Mouse (Mus musculus) monocyte, adult 2 months (primary cell): ENCODE measurements around the gene Zic5.

ENCODE experiments used
- DNase-seq, 2 experiments: peaks; one replicate each; pipeline ENCODE4 v3.0.0; 2022; ENCODE audit warnings: low spot score in 2 of 2, low read depth in 1 of 2

The Zic5 gene

GRCm38 (mm10) chr14:122464763-122465741 is at the start of gene Zic5:
Gene Zic5 (minus strand): TSS chr14:122465677.
- DNase-seq: no peak

- no peak for DNase-seq
These were observed 48.1 kb upstream of the Zic5 start for GRCm38 (mm10) chr14:122513511-122514036.

GRCm38 (mm10) chr14:122511519-122511918 is 46.0 kb upstream of the Zic5 start:
- no peak for DNase-seq

GRCm38 (mm10) chr14:122509058-122509457 is 43.6 kb upstream of the Zic5 start:
- DNase-seq: no peak

- DNase-seq: no peak
These were observed 26.5 kb upstream of the Zic5 start for GRCm38 (mm10) chr14:122492015-122492414.

- no peak for DNase-seq
These were observed 26.0 kb upstream of the Zic5 start for GRCm38 (mm10) chr14:122491521-122491920.

- no peak for DNase-seq
These were observed 25.2 kb upstream of the Zic5 start, which contains the start of gene Gm10837 for GRCm38 (mm10) chr14:122490441-122491328. Gene Gm10837 (plus strand): TSS chr14:122490586.

- DNase-seq: no peak
These were observed 24.4 kb upstream of the Zic5 start for GRCm38 (mm10) chr14:122489686-122490414.

GRCm38 (mm10) chr14:122489041-122489440 is 23.6 kb upstream of the Zic5 start:
- DNase-seq: no peak

- no peak for DNase-seq
These were observed 21.9 kb upstream of the Zic5 start for GRCm38 (mm10) chr14:122487366-122487765.

GRCm38 (mm10) chr14:122486611-122487010 is 21.1 kb upstream of the Zic5 start:
- DNase-seq: no peak

GRCm38 (mm10) chr14:122485635-122486181 is 20.2 kb upstream of the Zic5 start:
- no peak for DNase-seq

- DNase-seq: no peak
These were observed 19.5 kb upstream of the Zic5 start for GRCm38 (mm10) chr14:122484844-122485551.

GRCm38 (mm10) chr14:122484458-122484843 is 19.0 kb upstream of the Zic5 start:
- no peak for DNase-seq

- no peak for DNase-seq
These were observed 18.3 kb upstream of the Zic5 start for GRCm38 (mm10) chr14:122483556-122484421.

- DNase-seq: no peak
These were observed 17.5 kb upstream of the Zic5 start for GRCm38 (mm10) chr14:122483024-122483385.

GRCm38 (mm10) chr14:122482081-122483023 is 16.9 kb upstream of the Zic5 start:
- no peak for DNase-seq

- DNase-seq: no peak
These were observed 15.7 kb upstream of the Zic5 start for GRCm38 (mm10) chr14:122481181-122481580.
